Mouse (Mus musculus) thymus, postnatal 14 days (tissue): ENCODE results near the gene Mcf2l.

Source experiments
- DNase-seq: peaks from one replicate; pipeline ENCODE4 v3.0.0; 2021

The Mcf2l gene

GRCm38 (mm10) chr8:12998331-12998730 is 124.7 kb downstream of the Mcf2l start:
- DNase-seq, result no peak

- no peak for DNase-seq
Measured at GRCm38 (mm10) chr8:12999793-13000192, 126.2 kb downstream of the Mcf2l start.

GRCm38 (mm10) chr8:13007458-13007857 is 133.9 kb downstream of the Mcf2l start:
- DNase-seq, result no peak

GRCm38 (mm10) chr8:13010313-13010712 is 136.7 kb downstream of the Mcf2l start:
- DNase-seq, result no peak

- DNase-seq, result no peak
Measured at GRCm38 (mm10) chr8:13019560-13019959, 146.0 kb downstream of the Mcf2l start.

DNA sequence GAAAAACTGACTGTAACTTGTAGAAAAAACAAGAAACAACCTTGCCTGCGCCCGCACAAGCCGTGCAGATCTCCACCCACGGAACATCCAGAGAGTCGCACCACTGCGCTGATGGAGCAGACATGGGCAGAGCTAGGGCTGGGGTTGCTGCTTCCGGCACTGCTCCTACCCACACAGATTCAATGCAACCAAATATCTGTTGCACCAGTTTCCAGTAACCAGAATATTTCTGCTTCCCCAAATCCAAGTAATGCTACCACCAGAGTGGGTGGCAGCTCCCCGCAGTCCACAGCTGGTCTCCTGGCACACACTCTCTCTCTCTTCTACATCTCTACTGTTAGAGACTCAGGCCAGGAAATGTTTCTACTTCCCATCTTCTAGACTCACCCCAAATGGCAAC is 148.2 kb downstream of the Mcf2l start:
- no peak for DNase-seq

DNA sequence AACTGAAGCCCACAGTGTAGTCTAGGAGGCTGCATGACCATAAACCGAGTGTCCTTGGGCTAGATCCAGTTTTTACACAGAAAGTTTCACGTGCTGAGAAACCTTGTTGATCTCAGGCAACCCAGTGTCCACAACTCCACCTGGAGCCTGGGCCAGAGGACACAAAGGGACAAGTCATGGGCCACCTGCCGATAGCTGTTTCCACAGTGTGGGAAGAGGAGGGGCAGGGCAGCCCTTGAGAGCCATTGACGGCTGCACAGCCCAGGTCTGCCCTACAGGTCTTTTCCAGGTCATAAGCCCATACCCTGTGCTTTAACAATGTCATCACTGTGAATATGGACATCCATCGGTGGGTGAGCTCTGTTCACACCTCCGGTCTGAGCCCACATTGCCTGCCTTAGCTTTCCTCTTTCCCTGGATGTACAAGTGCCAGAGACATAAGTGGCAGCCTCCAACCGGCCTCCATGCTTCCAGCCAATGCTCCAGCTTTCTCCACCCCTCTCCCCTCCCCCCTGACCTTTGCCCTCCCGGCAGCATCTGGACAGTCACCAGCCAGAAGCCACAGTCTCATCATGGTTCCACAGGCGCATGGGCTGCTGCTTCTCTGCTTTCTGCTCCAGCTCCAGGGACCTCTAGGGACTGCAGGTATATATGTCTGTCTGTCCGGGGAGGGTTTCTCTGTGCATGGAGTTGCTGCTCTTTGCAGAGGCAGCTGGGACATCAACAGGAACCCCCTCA is 152.1 kb downstream of the Mcf2l start, which contains the start of gene F7:
TSS of gene F7 (plus strand) at position 548 of the 738 bp plus-strand sequence.
- DNase-seq, result no peak

GRCm38 (mm10) chr8:13027615-13028014 is 154.0 kb downstream of the Mcf2l start:
- no peak for DNase-seq

GRCm38 (mm10) chr8:13028482-13028881 is 154.9 kb downstream of the Mcf2l start:
- no peak for DNase-seq

DNA sequence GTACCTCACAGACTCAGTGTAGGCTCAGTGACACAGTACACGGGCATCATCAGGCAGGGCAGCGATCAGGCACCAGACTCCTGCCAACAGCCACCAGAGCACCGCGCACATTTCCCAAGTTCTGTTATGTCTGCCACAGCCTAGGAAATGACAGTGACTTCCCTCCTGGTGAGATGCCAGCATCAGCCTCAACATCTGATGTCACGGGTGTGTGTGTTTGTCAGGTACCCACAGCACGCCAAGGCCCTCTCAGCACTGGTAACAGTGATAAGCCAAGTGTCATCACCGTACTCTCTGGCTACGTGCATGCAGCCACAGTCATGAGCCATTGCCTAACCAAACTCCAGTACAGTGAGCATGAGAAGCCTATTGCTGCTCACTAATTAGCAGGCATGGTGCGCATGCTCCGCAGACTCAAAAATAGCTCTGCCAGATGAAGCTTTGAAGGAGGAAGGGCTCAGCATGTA is 162.8 kb downstream of the Mcf2l start:
- DNase-seq, result no peak

- no peak for DNase-seq
Measured at GRCm38 (mm10) chr8:13037015-13037414, 163.4 kb downstream of the Mcf2l start, which contains the start of gene F10. TSS of gene F10 (plus strand) at chr8:13037308.

- no peak for DNase-seq
Measured at GRCm38 (mm10) chr8:13037569-13037968, 164.0 kb downstream of the Mcf2l start.

- DNase-seq, result no peak
Measured at GRCm38 (mm10) chr8:13039054-13039453, 165.4 kb downstream of the Mcf2l start.

DNA sequence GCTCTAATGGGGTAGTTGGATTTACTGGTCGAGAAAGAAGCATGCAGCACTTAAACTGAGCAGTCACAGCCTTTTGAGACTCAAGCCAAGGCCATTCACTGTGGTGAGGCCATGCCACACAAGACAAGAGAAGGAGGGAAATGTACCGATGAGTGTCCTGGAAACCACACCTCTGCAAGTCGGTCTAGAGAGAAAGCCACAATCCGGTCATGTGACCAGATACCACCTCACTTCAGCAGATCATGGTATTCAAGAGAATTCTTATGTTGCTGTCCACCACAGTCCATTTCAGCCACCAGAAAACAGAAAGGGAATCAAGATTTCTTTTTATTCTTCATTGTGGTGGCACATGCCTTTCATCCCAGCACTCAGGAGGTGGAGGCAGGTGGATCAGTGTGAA is 167.9 kb downstream of the Mcf2l start:
- no peak for DNase-seq

DNA sequence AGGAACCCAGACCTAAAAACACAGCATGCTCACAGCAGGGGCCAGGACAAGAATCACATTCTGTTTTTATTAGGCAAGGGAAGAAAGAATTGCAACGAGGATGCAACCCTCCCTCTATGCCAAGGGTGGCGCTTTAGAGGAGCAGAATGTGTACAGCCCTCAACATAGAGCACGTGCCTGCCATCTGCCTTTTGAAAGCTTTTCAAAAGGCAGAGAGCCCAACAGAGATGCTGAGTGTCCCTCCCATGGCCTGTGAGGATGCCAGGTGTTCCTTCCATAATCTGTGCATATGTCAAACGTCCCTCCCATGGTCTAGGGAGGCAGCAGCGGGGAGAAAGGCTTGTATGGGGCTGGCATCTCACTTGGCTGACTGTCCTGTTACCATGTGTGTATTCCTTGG is 174.0 kb downstream of the Mcf2l start:
- DNase-seq, result no peak

DNA sequence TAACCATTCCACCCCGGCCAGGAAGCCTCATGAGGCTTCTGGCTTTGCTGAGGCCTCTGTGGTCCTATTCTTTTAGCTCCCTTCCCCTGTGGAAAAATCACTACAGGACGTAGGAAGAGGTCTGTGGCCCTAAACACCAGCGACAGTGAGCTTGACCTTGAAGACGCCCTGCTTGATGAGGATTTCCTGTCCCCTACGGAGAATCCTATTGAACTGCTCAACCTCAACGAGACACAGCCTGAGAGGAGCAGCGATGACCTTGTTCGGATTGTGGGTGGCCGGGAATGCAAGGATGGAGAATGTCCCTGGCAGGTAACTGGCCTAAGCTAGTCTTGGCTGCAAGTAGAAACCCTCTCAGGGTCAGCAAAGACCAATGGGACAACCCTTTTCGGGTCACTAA is 176.9 kb downstream of the Mcf2l start:
- DNase-seq, result no peak

DNA sequence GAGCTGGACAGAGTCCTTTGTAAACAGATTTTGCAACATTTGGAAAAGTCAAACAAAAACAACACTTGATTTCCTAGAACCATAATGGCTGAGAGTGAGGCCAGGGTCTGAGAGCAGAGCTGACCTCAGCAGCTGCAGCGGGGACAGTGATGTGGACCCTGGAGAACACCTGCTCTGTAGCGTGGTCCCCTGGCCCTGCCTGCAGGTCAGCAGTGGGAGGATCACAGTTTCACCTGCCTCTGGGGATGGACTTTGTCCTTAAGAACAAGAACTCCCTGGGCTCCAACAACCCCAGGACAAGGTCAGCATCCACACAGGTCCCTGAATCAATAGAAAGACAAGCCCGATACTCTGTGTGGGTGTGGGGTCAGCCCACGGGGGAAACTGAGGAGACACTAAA is 183.7 kb downstream of the Mcf2l start:
- DNase-seq, result no peak

GRCm38 (mm10) chr8:13060441-13061150 is 187.0 kb downstream of the Mcf2l start, which contains the start of gene Proz:
TSS of gene Proz (plus strand) at chr8:13060914.
- DNase-seq, result no peak

GRCm38 (mm10) chr8:13063112-13063511 is 189.5 kb downstream of the Mcf2l start:
- DNase-seq, result no peak
